Mouse (Mus musculus): ENCODE measurements at regions not wholly inside any gene's neighbourhood (a gene's known extent, or its start where the extent isn't known, plus 50 kb on each side); places are given as distances from the start of the nearest gene placed in this dataset.
"Not testable (repeated sequence)": the region's sequence is repeated elsewhere in the genome, so short reads cannot be mapped to it uniquely, and the experiment has no call there.

GRCm38 (mm10) chr10:84186466-84186865 lies 253.9 kb downstream of the Nuak1 start:
- DNase-seq (ENCODE audit: low spot score): no peak

GRCm38 (mm10) chr10:84199035-84199434 lies 241.4 kb downstream of the Nuak1 start:
- DNase-seq (ENCODE audit: low spot score): no peak

GRCm38 (mm10) chr10:84201785-84202184 lies 238.6 kb downstream of the Nuak1 start:
- no peak for DNase-seq (ENCODE audit: low spot score)

- no peak for DNase-seq (ENCODE audit: low spot score)
Measured at GRCm38 (mm10) chr10:84212096-84212785, 228.2 kb downstream of the Nuak1 start.

- no peak for DNase-seq (ENCODE audit: low spot score)
Measured at GRCm38 (mm10) chr10:84214812-84215211, 225.6 kb downstream of the Nuak1 start.

GRCm38 (mm10) chr10:84229224-84229921 lies 211.0 kb downstream of the Nuak1 start:
- no peak for DNase-seq (ENCODE audit: low spot score)

GRCm38 (mm10) chr10:84230011-84230781 lies 210.2 kb downstream of the Nuak1 start:
- DNase-seq (ENCODE audit: low spot score): no peak

GRCm38 (mm10) chr10:84235006-84235405 lies 205.4 kb downstream of the Nuak1 start:
- no peak for DNase-seq (ENCODE audit: low spot score)

GRCm38 (mm10) chr10:84236236-84236635 lies 204.2 kb downstream of the Nuak1 start:
- DNase-seq (ENCODE audit: low spot score): no peak

GRCm38 (mm10) chr10:84238279-84238963 lies 202.0 kb downstream of the Nuak1 start:
- no peak for DNase-seq (ENCODE audit: low spot score)

GRCm38 (mm10) chr10:84243283-84243682 lies 197.1 kb downstream of the Nuak1 start:
- no peak for DNase-seq (ENCODE audit: low spot score)

GRCm38 (mm10) chr10:84249346-84249745 lies 191.1 kb downstream of the Nuak1 start:
- DNase-seq (ENCODE audit: low spot score): no peak

GRCm38 (mm10) chr10:84260931-84261650 lies 179.3 kb downstream of the Nuak1 start:
- no peak for DNase-seq (ENCODE audit: low spot score)

GRCm38 (mm10) chr10:84262943-84263342 lies 177.5 kb downstream of the Nuak1 start:
- no peak for DNase-seq (ENCODE audit: low spot score)

- no peak for DNase-seq (ENCODE audit: low spot score)
Measured at GRCm38 (mm10) chr10:84285832-84286506, 154.4 kb downstream of the Nuak1 start.

- no peak for DNase-seq (ENCODE audit: low spot score)
Measured at GRCm38 (mm10) chr10:84294422-84294821, 146.0 kb downstream of the Nuak1 start.

- DNase-seq (ENCODE audit: low spot score): no peak
Measured at GRCm38 (mm10) chr10:84296168-84296567, 144.2 kb downstream of the Nuak1 start.

GRCm38 (mm10) chr10:84301561-84301960 lies 138.8 kb downstream of the Nuak1 start:
- no peak for DNase-seq (ENCODE audit: low spot score)

- no peak for DNase-seq (ENCODE audit: low spot score)
Measured at GRCm38 (mm10) chr10:84302821-84303520, 137.4 kb downstream of the Nuak1 start.

GRCm38 (mm10) chr10:84308746-84309145 lies 131.7 kb downstream of the Nuak1 start:
- DNase-seq (ENCODE audit: low spot score): not testable (repeated sequence)
